Mouse (Mus musculus): ENCODE results near the gene Aspdh. TPM values are rescaled to one million over a fixed set of nuclear protein-coding genes. Genes with fewer than 3 reads are reported as not detected.

The Aspdh gene
- polyA plus RNA-seq, 1 experiment from 2014 or later = 3.1 TPM

GRCm38 (mm10) chr7:44461503-44462217 is 3.5 kb upstream of the Aspdh start:
- WGBS = 64% methylated on average over 57 of the region's 57 CpGs
- Histone ChIP-seq H3K9me3 (ENCODE audit: control insufficient read depth, low read length) (no peaks in the 10 kb centered on the region), H3K27ac (ENCODE audit: low read depth, low read length) (no peak overlapping the region), H3K36me3 (ENCODE audit: control insufficient read depth, insufficient read depth, low read length) (peaks cover 34% of the 10 kb centered on the region), H3K4me2 (ENCODE audit: low read length) (no peak overlapping the region), H3K4me3 (ENCODE audit: low read length) (no peak overlapping the region), H3K4me1 (ENCODE audit: control insufficient read depth, insufficient read depth, low read depth, low read length) (peaks cover 27% of the 10 kb centered on the region), H3K27me3 (replicated peaks; ENCODE audit: control insufficient read depth, insufficient read depth, low read length) (no peaks in the 10 kb centered on the region), H3K9ac (ENCODE audit: low read depth, low read length) (no peak overlapping the region)
- ATAC-seq = no peak

- no peak for ATAC-seq
- H3K4me3 ChIP-seq (ENCODE audit: low read length) = no peak overlapping the region
- no peak overlapping the region for H3K4me2 ChIP-seq (ENCODE audit: low read length)
- 0 out of 2 replicates have a peak overlapping the region, but pooled peaks have one; percentile 32 for H3K9ac ChIP-seq (ENCODE audit: low read depth, low read length)
- peak overlapping the region; percentile 56; the same call in 1 of the 2 replicates for H3K27ac ChIP-seq (ENCODE audit: low read depth, low read length)
- no peaks in the 10 kb centered on the region for H3K9me3 ChIP-seq (ENCODE audit: control insufficient read depth, low read length)
- H3K27me3 ChIP-seq (replicated peaks; ENCODE audit: control insufficient read depth, insufficient read depth, low read length) = no peaks in the 10 kb centered on the region
- H3K36me3 ChIP-seq (ENCODE audit: control insufficient read depth, insufficient read depth, low read length) = peaks cover 30% of the 10 kb centered on the region
- peaks cover 32% of the 10 kb centered on the region for H3K4me1 ChIP-seq (ENCODE audit: control insufficient read depth, insufficient read depth, low read depth, low read length)
- WGBS = 23% methylated on average over 70 of the region's 77 CpGs
These were observed 2.8 kb upstream of the Aspdh start for GRCm38 (mm10) chr7:44462218-44463055.

- no peak for ATAC-seq
- Histone ChIP-seq H3K4me1 (ENCODE audit: control insufficient read depth, insufficient read depth, low read depth, low read length) (peaks cover 32% of the 10 kb centered on the region), H3K9ac (ENCODE audit: low read depth, low read length) (no peak overlapping the region), H3K27me3 (replicated peaks; ENCODE audit: control insufficient read depth, insufficient read depth, low read length) (no peaks in the 10 kb centered on the region), H3K9me3 (ENCODE audit: control insufficient read depth, low read length) (no peaks in the 10 kb centered on the region), H3K36me3 (ENCODE audit: control insufficient read depth, insufficient read depth, low read length) (peaks cover 28% of the 10 kb centered on the region), H3K27ac (ENCODE audit: low read depth, low read length) (no peak overlapping the region; the same call in 1 of the 2 replicates), H3K4me3 (ENCODE audit: low read length) (no peak overlapping the region), H3K4me2 (ENCODE audit: low read length) (no peak overlapping the region)
- 43% methylated on average over 8 of the region's 8 CpGs for WGBS
These were observed 2.1 kb upstream of the Aspdh start for GRCm38 (mm10) chr7:44463056-44463425.

- no peak for ATAC-seq
- no peak overlapping the region for H3K4me3 ChIP-seq (ENCODE audit: low read length)
- peaks cover 36% of the 10 kb centered on the region for H3K4me1 ChIP-seq (ENCODE audit: control insufficient read depth, insufficient read depth, low read depth, low read length)
- H3K4me2 ChIP-seq (ENCODE audit: low read length) = no peak overlapping the region
- peaks cover 22% of the 10 kb centered on the region for H3K36me3 ChIP-seq (ENCODE audit: control insufficient read depth, insufficient read depth, low read length)
- H3K27me3 ChIP-seq (replicated peaks; ENCODE audit: control insufficient read depth, insufficient read depth, low read length) = no peaks in the 10 kb centered on the region
- H3K9me3 ChIP-seq (ENCODE audit: control insufficient read depth, low read length) = no peaks in the 10 kb centered on the region
- 0 out of 2 replicates have a peak overlapping the region, but pooled peaks have one; percentile 4 for H3K9ac ChIP-seq (ENCODE audit: low read depth, low read length)
- peak overlapping the region; percentile 81; the same call in 1 of the 2 replicates for H3K27ac ChIP-seq (ENCODE audit: low read depth, low read length)
- 71% methylated on average over 10 of the region's 10 CpGs for WGBS
These were observed 1.5 kb upstream of the Aspdh start for GRCm38 (mm10) chr7:44463556-44464225.

- Histone ChIP-seq H3K27ac (ENCODE audit: low read depth, low read length) (peak overlapping the region; percentile 81), H3K9me3 (ENCODE audit: control insufficient read depth, low read length) (no peaks in the 10 kb centered on the region), H3K27me3 (replicated peaks; ENCODE audit: control insufficient read depth, insufficient read depth, low read length) (no peaks in the 10 kb centered on the region), H3K9ac (ENCODE audit: low read depth, low read length) (no peak overlapping the region), H3K4me1 (ENCODE audit: control insufficient read depth, insufficient read depth, low read depth, low read length) (peaks cover 43% of the 10 kb centered on the region), H3K4me3 (ENCODE audit: low read length) (no peak overlapping the region), H3K4me2 (ENCODE audit: low read length) (no peak overlapping the region), H3K36me3 (ENCODE audit: control insufficient read depth, insufficient read depth, low read length) (peaks cover 20% of the 10 kb centered on the region)
- WGBS = 10% methylated on average over 4 of the region's 4 CpGs
- peak; percentile 5 for ATAC-seq
These were observed 680 bp upstream of the Aspdh start for GRCm38 (mm10) chr7:44464511-44464910.

- H3K9ac ChIP-seq (ENCODE audit: low read depth, low read length) = no peak overlapping the region
- ATAC-seq = no peak
- no peak overlapping the region for H3K4me2 ChIP-seq (ENCODE audit: low read length)
- H3K27ac ChIP-seq (ENCODE audit: low read depth, low read length) = peak overlapping the region; percentile 92
- H3K4me3 ChIP-seq (ENCODE audit: low read length) = no peak overlapping the region
- no peaks in the 10 kb centered on the region for H3K9me3 ChIP-seq (ENCODE audit: control insufficient read depth, low read length)
- H3K36me3 ChIP-seq (ENCODE audit: control insufficient read depth, insufficient read depth, low read length) = peaks cover 16% of the 10 kb centered on the region
- 73% methylated on average over 10 of the region's 10 CpGs for WGBS
- H3K4me1 ChIP-seq (ENCODE audit: control insufficient read depth, insufficient read depth, low read depth, low read length) = peaks cover 46% of the 10 kb centered on the region
- no peaks in the 10 kb centered on the region for H3K27me3 ChIP-seq (replicated peaks; ENCODE audit: control insufficient read depth, insufficient read depth, low read length)
These were observed 1.1 kb downstream of the Aspdh start for GRCm38 (mm10) chr7:44466006-44466887.

GRCm38 (mm10) chr7:44466888-44467311 is 1.7 kb downstream of the Aspdh start:
- H3K4me3 ChIP-seq (ENCODE audit: low read length) = no peak overlapping the region
- H3K4me1 ChIP-seq (ENCODE audit: control insufficient read depth, insufficient read depth, low read depth, low read length) = peaks cover 46% of the 10 kb centered on the region
- peaks cover 12% of the 10 kb centered on the region for H3K36me3 ChIP-seq (ENCODE audit: control insufficient read depth, insufficient read depth, low read length)
- no peak overlapping the region for H3K4me2 ChIP-seq (ENCODE audit: low read length)
- peak overlapping the region; percentile 92 for H3K27ac ChIP-seq (ENCODE audit: low read depth, low read length)
- whole genome bisulfite sequencing = 77% methylated on average over 16 of the region's 16 CpGs
- peak; percentile 1; the same call in 1 of the 2 replicates for ATAC-seq
- no peaks in the 10 kb centered on the region for H3K9me3 ChIP-seq (ENCODE audit: control insufficient read depth, low read length)
- no peak overlapping the region for H3K9ac ChIP-seq (ENCODE audit: low read depth, low read length)
- no peaks in the 10 kb centered on the region for H3K27me3 ChIP-seq (replicated peaks; ENCODE audit: control insufficient read depth, insufficient read depth, low read length)

GRCm38 (mm10) chr7:44467811-44468411 is 2.7 kb downstream of the Aspdh start, which contains the start of gene Josd2:
Josd2 (plus strand) TSS chr7:44467980.
- Histone ChIP-seq H3K36me3 (ENCODE audit: control insufficient read depth, insufficient read depth, low read length) (0 out of 2 replicates have a peak, but pooled peaks cover 2% of the 10 kb centered on the region), H3K9me3 (ENCODE audit: control insufficient read depth, low read length) (no peaks in the 10 kb centered on the region), H3K4me1 (ENCODE audit: control insufficient read depth, insufficient read depth, low read depth, low read length) (peaks cover 40% of the 10 kb centered on the region), H3K9ac (ENCODE audit: low read depth, low read length) (peak within 1 kb of the TSS; percentile 79), H3K27me3 (replicated peaks; ENCODE audit: control insufficient read depth, insufficient read depth, low read length) (no peaks in the 10 kb centered on the region), H3K4me3 (ENCODE audit: low read length) (peak within 1 kb of the TSS; percentile 69), H3K4me2 (ENCODE audit: low read length) (peak within 1 kb of the TSS; percentile 83), H3K27ac (ENCODE audit: low read depth, low read length) (peak within 1 kb of the TSS; percentile 92)
- under 1% methylated on average over 42 of the region's 42 CpGs for WGBS
- ATAC-seq = peak; percentile 92

Data from hindbrain, embryonic 16.5 days (tissue).